Mouse (Mus musculus) megakaryocyte, embryonic 14.5 days (primary cell): ENCODE results near the gene Gfm1. TPM values are rescaled to one million over a fixed set of nuclear protein-coding genes. Genes with fewer than 3 reads are reported as not detected.

Experiments used
- H3K27me3 ChIP-seq: replicated peaks from 2 replicates; pipeline ENCODE3; 2012; ENCODE audit warnings: inconsistent platforms
- H3K36me3 ChIP-seq: replicated peaks from 2 replicates; pipeline ENCODE3; 2012; ENCODE audit warnings: low read length, inconsistent platforms, mixed read lengths
- H3K4me1 ChIP-seq: 2 replicates; pipeline ENCODE4 v1.6.1; 2012; ENCODE audit warnings: inconsistent platforms
- H3K4me3 ChIP-seq: replicated peaks from 2 replicates; pipeline ENCODE3; 2012; ENCODE audit warnings: moderate library complexity, mild to moderate bottlenecking, inconsistent platforms
- H3K9me3 ChIP-seq: 2 replicates; pipeline ENCODE4 v1.6.1; 2012; ENCODE audit warnings: inconsistent platforms
- FLI1 ChIP-seq: IDR thresholded peaks from 2 replicates; pipeline ENCODE4 v1.6.1; 2012; ENCODE audit warnings: low read length, inconsistent platforms, mixed read lengths
- GATA1 ChIP-seq: IDR thresholded peaks from 3 replicates; pipeline ENCODE4 v1.6.1; 2012; ENCODE audit warnings: mixed read lengths, low read length, inconsistent platforms, borderline replicate concordance
- polyA plus RNA-seq: library from polyadenylated mRNA; stranded (reverse); fragments of >175 nt; gene quantifications from 2 replicates; pipeline ENCODE4 v1.2.3, GENCODE M21; 2012; ENCODE audit warnings: low replicate concordance; ENCODE audit not compliant: insufficient read depth

The Gfm1 gene
- polyA plus RNA-seq, 1 experiment = 4.0 TPM

DNA sequence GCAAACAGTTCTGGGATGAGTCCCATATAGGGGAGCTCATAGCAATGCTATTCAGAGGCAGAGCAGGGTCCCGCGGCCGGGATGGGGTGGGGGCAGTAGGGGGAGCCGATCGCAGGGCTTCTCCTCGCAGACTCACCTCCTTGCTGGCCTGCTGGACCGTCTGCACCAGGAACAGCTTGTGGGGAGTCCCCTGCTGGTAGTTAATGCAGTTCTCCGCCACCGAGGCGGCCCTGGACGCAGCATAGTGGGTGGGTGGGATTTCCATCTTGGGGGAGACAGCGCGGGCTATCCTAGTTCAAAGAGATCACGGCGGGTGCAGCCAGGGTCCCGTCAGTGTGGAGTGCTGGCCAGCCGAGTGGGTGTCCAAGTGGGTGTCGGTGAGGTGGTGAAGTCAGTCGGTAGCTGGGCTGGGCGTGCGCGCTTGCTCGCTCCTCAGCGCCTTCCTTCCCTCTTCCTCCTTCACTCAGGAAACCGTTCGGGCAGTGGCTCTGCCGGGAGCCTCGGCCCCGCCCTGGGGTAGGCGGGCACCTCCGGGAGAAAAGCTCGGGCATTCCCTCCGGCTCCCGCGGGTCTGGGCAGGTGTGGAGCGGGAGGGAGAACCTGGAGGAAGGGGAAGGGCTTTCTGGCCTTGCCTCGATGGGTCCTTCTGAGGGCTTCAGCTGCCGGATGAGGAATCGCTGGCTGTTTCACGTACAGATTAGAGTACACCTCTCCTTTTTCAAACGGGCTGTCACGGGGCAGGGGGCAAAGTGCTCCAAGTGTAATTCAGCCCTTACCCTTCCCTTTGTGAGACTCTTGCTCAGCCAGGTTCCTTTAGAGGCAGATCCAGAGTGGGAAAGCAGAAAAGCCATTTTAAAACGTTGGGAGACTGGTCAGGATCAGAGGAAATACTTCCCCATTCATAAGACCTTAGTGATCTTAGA lies 33.8 kb downstream of the Gfm1 start, which contains the start of gene Lxn:
TSS of gene Lxn (minus strand) at position 477 of the 923 bp plus-strand sequence.
- no peaks in the 10 kb centered on the region for H3K27me3 ChIP-seq
- H3K9me3 ChIP-seq = no peaks in the 10 kb centered on the region
- H3K36me3 ChIP-seq = peaks cover 56% of the 10 kb centered on the region
- H3K4me3 ChIP-seq = peak within 1 kb of the TSS; percentile 97
- peaks cover 21% of the 10 kb centered on the region for H3K4me1 ChIP-seq
- no peak for TF ChIP-seq GATA1
- TF ChIP-seq FLI1 = no peak

DNA sequence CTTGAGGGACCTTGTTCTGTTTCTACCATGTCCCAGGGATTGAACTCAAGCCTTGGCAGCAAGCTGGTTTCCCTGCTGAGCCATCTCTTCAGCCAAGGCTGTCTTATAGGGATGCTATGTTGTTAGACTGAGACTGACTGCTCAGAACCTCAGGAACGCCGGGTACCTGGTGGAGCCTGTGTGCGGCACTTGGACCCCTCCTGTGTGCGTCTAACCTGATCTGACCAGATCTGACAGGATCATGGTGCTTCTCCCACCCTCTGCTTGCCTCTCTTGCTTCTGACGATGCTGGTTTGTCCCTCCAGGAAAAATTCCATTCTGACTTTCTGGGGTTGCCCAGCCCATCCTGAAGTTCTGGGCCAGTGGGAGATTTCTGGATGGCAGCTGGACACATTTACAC lies 36.7 kb downstream of the Gfm1 start:
- no peak for TF ChIP-seq FLI1
- TF ChIP-seq GATA1 = no peak
- no peaks in the 10 kb centered on the region for H3K27me3 ChIP-seq
- H3K4me1 ChIP-seq = peaks cover 27% of the 10 kb centered on the region
- H3K4me3 ChIP-seq = no peak overlapping the region
- H3K9me3 ChIP-seq = no peaks in the 10 kb centered on the region
- peaks cover 49% of the 10 kb centered on the region for H3K36me3 ChIP-seq

DNA sequence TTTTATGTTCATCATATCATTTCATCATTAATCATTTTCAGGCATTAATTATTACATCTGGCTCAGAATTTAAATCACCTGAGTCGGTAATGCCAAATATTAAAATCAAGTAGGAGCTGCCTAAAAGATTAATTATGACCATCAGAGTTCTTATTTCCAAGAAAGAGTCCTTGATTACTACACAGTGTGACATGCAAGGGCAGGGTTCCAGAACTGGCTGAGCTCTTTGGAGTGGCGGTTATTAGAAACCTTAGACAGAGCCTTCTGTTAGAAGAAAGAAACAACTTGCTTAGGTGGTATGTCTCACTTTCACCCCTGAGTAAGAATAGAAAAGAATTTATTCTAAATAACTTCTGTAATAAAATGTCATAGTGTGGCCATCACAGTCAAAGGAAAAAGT lies 37.4 kb downstream of the Gfm1 start:
- Histone ChIP-seq H3K36me3 (peaks cover 52% of the 10 kb centered on the region), H3K4me1 (peaks cover 34% of the 10 kb centered on the region), H3K27me3 (no peaks in the 10 kb centered on the region), H3K9me3 (no peaks in the 10 kb centered on the region), H3K4me3 (no peak overlapping the region)
- TF ChIP-seq GATA1 (no peak), FLI1 (no peak)

DNA sequence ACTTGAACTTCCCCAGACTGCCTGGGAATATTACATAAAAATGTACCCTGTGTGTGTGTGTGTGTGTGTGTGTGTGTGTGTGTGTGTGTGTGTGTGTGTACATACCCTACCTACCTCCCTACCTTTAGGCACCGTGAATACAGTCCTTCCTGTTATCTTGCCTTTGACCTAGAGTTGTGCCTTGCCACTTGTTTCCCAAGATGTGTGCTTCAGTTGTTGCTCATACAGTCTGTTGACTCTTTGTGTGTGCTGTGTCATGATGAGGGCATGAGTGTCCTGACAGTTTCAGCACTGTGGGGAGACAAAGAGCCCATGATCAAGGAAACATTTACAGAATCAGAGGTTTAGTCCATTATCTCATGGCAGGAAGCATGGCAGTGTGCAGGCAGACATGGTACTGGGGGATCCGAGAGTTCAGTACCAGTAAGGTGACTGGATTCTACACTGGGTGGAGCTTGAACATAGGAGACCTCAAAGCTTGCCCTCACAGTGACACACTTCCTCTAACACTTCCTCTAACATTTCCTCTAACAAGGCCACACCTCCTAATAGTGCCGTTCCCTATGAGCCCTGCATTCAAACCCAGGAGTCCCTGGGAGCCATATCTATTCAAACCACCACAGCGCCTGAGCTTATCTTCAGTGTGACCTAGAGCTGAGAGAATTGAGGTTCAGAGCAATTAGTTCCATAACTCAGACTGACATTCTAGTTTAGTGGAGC lies 41.7 kb downstream of the Gfm1 start:
- TF ChIP-seq FLI1 (no peak), GATA1 (no peak)
- Histone ChIP-seq H3K4me3 (peak overlapping the region; percentile 14), H3K27me3 (no peaks in the 10 kb centered on the region), H3K4me1 (peaks cover 13% of the 10 kb centered on the region), H3K36me3 (peaks cover 81% of the 10 kb centered on the region), H3K9me3 (no peaks in the 10 kb centered on the region)

DNA sequence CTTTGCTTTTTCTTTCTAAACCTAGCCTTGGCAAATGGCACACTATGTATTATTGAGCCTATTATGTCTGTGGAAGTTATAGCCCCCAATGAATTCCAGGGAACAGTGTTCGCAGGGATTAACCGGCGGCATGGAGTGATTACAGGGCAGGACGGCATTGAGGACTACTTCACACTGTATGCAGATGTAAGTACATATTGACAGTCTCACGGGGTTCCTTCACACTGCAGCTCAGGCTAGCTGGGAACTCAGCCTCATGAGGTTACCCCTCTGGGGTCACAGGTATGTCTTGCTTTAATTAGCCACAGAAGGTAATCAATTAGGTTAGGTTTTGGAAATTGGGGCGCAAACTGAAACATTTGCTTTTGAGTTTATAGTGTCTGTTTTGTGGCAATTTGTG lies 43.5 kb downstream of the Gfm1 start:
- H3K4me3 ChIP-seq = no peak overlapping the region
- H3K9me3 ChIP-seq = no peaks in the 10 kb centered on the region
- H3K4me1 ChIP-seq = peaks cover 13% of the 10 kb centered on the region
- peaks cover 84% of the 10 kb centered on the region for H3K36me3 ChIP-seq
- H3K27me3 ChIP-seq = no peaks in the 10 kb centered on the region
- TF ChIP-seq GATA1 (no peak), FLI1 (no peak)

DNA sequence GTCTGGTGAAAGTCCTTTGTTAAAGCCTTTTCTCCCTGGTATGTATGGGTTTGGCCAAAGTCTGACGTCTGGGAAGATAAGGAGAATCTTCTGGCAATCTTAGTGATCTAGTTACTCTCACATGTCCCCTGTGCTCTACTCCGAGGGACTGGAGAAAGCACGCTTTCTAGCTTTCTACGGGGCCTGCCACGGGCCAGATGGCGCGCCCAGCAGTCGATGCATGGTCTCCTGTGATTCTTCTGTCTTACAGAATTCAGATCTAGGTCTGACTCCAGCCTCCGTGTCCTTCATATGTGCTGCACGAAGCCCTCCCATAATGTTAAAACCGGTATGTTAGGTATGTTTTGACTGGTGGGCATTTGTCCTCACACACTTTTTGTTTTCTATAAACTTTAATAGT lies 49.9 kb downstream of the Gfm1 start:
- H3K27me3 ChIP-seq = peaks cover 2% of the 10 kb centered on the region
- H3K36me3 ChIP-seq = peaks cover 46% of the 10 kb centered on the region
- TF ChIP-seq FLI1 = no peak
- no peak for TF ChIP-seq GATA1
- H3K4me1 ChIP-seq = no peaks in the 10 kb centered on the region
- no peak overlapping the region for H3K4me3 ChIP-seq
- no peaks in the 10 kb centered on the region for H3K9me3 ChIP-seq

DNA sequence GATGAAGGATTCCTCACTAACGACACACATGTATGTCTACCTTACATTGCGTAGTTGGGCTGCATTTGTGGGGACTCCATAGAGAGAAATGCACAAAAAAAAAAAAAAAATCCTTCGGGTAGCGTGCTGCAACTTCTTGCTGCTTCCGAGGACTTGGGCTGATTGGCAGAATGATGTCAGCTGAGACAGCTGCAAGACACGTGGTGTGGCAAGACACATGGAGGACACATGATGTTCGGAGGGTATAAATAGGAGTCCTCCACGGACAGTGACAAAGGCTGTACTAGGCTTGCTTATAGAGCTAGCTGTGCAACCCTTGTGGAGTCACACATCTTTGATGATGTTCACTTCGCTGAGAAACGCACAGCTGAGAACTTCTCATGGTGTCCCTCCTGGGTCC lies 52.5 kb downstream of the Gfm1 start:
- H3K9me3 ChIP-seq = no peaks in the 10 kb centered on the region
- TF ChIP-seq FLI1 (no peak), GATA1 (no peak)
- H3K4me1 ChIP-seq = no peaks in the 10 kb centered on the region
- H3K36me3 ChIP-seq = peaks cover 21% of the 10 kb centered on the region
- no peak overlapping the region for H3K4me3 ChIP-seq
- H3K27me3 ChIP-seq = peaks cover 4% of the 10 kb centered on the region

DNA sequence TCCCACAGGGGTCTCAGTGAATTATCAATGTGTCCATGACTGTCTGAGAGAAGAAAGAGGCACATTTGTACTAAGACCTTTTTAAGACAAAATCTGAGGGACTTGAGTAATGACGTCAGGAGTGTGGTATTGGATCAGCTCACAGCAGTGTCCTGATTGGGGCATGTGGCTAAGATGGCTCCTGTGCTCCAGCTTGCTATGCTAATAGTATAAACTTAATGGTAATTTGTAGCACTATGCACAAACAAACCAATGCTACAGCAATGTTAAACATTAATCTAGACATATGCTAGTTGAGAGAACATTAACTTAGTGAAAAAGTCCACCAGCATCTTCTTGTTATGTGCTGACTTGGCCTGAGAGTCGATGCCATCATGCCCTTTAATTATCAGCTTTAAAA lies 55.3 kb downstream of the Gfm1 start:
- Histone ChIP-seq H3K27me3 (peaks cover 4% of the 10 kb centered on the region), H3K4me1 (peaks cover 4% of the 10 kb centered on the region), H3K9me3 (no peaks in the 10 kb centered on the region), H3K36me3 (no peaks in the 10 kb centered on the region), H3K4me3 (no peak overlapping the region)
- TF ChIP-seq FLI1 = no peak
- no peak for TF ChIP-seq GATA1

DNA sequence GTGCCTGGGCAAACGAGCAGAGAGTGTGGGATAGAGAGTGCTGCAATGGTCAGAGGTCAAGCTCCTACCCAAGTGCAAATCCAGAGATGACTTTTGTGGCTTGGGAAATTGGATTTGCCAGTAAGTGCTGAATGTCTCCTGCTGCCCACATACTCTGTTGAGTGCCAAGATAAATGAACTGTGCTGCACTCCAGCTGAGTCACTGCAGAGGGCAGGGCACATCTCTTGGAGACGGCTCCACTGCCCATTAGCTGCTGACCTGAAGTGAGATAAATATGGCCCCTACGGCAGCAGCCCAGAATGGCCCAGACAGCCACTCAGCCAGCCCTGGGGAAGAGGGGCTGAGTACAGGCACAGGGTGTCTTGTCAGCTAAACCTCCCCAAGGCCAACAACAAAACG lies 60.3 kb downstream of the Gfm1 start:
- Histone ChIP-seq H3K4me3 (no peak overlapping the region), H3K36me3 (no peaks in the 10 kb centered on the region), H3K27me3 (peaks cover 4% of the 10 kb centered on the region), H3K4me1 (peaks cover 5% of the 10 kb centered on the region), H3K9me3 (no peaks in the 10 kb centered on the region)
- TF ChIP-seq GATA1 (no peak), FLI1 (no peak)

DNA sequence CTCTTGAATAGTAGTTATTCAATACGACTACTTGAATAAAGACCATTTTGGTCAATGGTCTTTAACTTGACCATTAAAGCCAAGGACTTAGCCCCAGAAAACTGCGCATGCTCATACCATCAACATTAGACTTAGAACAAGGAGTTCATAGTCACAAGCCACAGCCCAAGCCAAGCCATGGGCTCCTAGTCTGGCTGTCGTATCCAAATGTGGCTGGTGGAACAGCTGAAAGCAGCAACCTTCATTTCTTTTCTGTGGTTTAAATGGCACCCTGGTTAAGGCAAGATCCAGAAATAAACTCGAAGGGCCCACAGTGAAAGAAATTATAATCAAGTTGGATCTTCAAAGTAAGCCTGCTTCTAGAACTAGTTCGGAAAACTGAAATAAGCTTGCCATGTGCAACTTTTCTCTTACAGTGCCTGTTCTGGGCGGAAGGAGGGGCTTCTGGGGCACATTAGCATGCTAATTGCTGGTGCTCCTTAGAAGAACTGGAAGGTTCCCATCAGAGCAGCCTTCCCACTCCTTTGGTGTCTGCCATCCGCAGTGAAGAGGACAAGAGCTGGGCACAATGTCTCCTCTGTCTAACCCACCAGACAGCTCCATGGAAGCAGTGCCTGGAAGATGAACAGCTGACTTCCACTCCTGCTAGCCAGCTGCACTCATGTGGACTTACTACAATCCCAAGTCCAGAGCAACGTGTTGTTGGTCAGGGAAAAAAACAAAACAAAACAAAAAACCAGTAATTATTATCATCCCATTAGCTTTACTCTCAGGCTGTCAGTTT lies 62.4 kb downstream of the Gfm1 start:
- peaks cover 5% of the 10 kb centered on the region for H3K4me1 ChIP-seq
- H3K9me3 ChIP-seq = peaks cover 14% of the 10 kb centered on the region
- peaks cover 2% of the 10 kb centered on the region for H3K27me3 ChIP-seq
- H3K36me3 ChIP-seq = no peaks in the 10 kb centered on the region
- no peak overlapping the region for H3K4me3 ChIP-seq
- TF ChIP-seq FLI1 = no peak
- TF ChIP-seq GATA1 = no peak
